Mouse (Mus musculus): ENCODE results near the gene Tmem150a. TPM values are rescaled to one million over a fixed set of nuclear protein-coding genes. Genes with fewer than 3 reads are reported as not detected.

The Tmem150a gene
- polyA plus RNA-seq, 1 experiment, result 8.7 TPM

GRCm38 (mm10) chr6:72374206-72374605, 19.0 kb downstream of the Tmem150a start:
- no peak for TF ChIP-seq CTCF (IDR thresholded peaks at IDR 0.05; ENCODE audit: control insufficient read depth, insufficient read depth, insufficient replicate concordance, low read depth, low read length)
- Histone ChIP-seq H3K27me3 (ENCODE audit: control insufficient read depth, insufficient read depth, low read length) (no peaks in the 10 kb centered on the region), H3K36me3 (ENCODE audit: control insufficient read depth, insufficient read depth, low read length) (no peaks in the 10 kb centered on the region; the same call in 1 of the 2 replicates), H3K4me1 (ENCODE audit: control insufficient read depth, insufficient read depth, low read length) (peaks cover 21% of the 10 kb centered on the region), H3K4me3 (ENCODE audit: control insufficient read depth, low read depth, low read length) (no peak overlapping the region), H3K27ac (ENCODE audit: control insufficient read depth, insufficient read depth, low read depth, low read length) (no peak overlapping the region)

- Histone ChIP-seq H3K4me1 (ENCODE audit: control insufficient read depth, insufficient read depth, low read length) (peaks cover 22% of the 10 kb centered on the region), H3K36me3 (ENCODE audit: control insufficient read depth, insufficient read depth, low read length) (no peaks in the 10 kb centered on the region), H3K4me3 (ENCODE audit: control insufficient read depth, low read depth, low read length) (no peak overlapping the region), H3K27me3 (ENCODE audit: control insufficient read depth, insufficient read depth, low read length) (no peaks in the 10 kb centered on the region), H3K27ac (ENCODE audit: control insufficient read depth, insufficient read depth, low read depth, low read length) (no peak overlapping the region)
- TF ChIP-seq CTCF (IDR thresholded peaks at IDR 0.05; ENCODE audit: control insufficient read depth, insufficient read depth, insufficient replicate concordance, low read depth, low read length), result no peak
- TF ChIP-seq POLR2A (IDR thresholded peaks at IDR 0.05; ENCODE audit: control insufficient read depth, low read depth, low read length), result no peak
Measured at GRCm38 (mm10) chr6:72374820-72375563, 19.7 kb downstream of the Tmem150a start.

GRCm38 (mm10) chr6:72378510-72379234, 23.4 kb downstream of the Tmem150a start:
- Histone ChIP-seq H3K4me3 (ENCODE audit: control insufficient read depth, low read depth, low read length) (no peak overlapping the region), H3K27ac (ENCODE audit: control insufficient read depth, insufficient read depth, low read depth, low read length) (no peak overlapping the region), H3K36me3 (ENCODE audit: control insufficient read depth, insufficient read depth, low read length) (no peaks in the 10 kb centered on the region), H3K27me3 (ENCODE audit: control insufficient read depth, insufficient read depth, low read length) (peaks cover 2% of the 10 kb centered on the region; the same call in 1 of the 2 replicates), H3K4me1 (ENCODE audit: control insufficient read depth, insufficient read depth, low read length) (peaks cover 10% of the 10 kb centered on the region)
- TF ChIP-seq CTCF (IDR thresholded peaks at IDR 0.05; ENCODE audit: control insufficient read depth, insufficient read depth, insufficient replicate concordance, low read depth, low read length) (no peak), POLR2A (IDR thresholded peaks at IDR 0.05; ENCODE audit: control insufficient read depth, low read depth, low read length) (no peak)

GRCm38 (mm10) chr6:72379377-72380130, 24.3 kb downstream of the Tmem150a start:
- TF ChIP-seq CTCF (IDR thresholded peaks at IDR 0.05; ENCODE audit: control insufficient read depth, insufficient read depth, insufficient replicate concordance, low read depth, low read length) (no peak), POLR2A (IDR thresholded peaks at IDR 0.05; ENCODE audit: control insufficient read depth, low read depth, low read length) (no peak)
- H3K4me1 ChIP-seq (ENCODE audit: control insufficient read depth, insufficient read depth, low read length), result peaks cover 10% of the 10 kb centered on the region
- peak overlapping the region; percentile 76 for H3K27ac ChIP-seq (ENCODE audit: control insufficient read depth, insufficient read depth, low read depth, low read length)
- peaks cover 2% of the 10 kb centered on the region; the same call in 1 of the 2 replicates for H3K27me3 ChIP-seq (ENCODE audit: control insufficient read depth, insufficient read depth, low read length)
- H3K36me3 ChIP-seq (ENCODE audit: control insufficient read depth, insufficient read depth, low read length), result no peaks in the 10 kb centered on the region
- H3K4me3 ChIP-seq (ENCODE audit: control insufficient read depth, low read depth, low read length), result peak overlapping the region; percentile 88

- H3K4me1 ChIP-seq (ENCODE audit: control insufficient read depth, insufficient read depth, low read length), result peaks cover 10% of the 10 kb centered on the region
- H3K27ac ChIP-seq (ENCODE audit: control insufficient read depth, insufficient read depth, low read depth, low read length), result peak within 1 kb of the TSS; percentile 76
- no peaks in the 10 kb centered on the region for H3K36me3 ChIP-seq (ENCODE audit: control insufficient read depth, insufficient read depth, low read length)
- peaks cover 2% of the 10 kb centered on the region; the same call in 1 of the 2 replicates for H3K27me3 ChIP-seq (ENCODE audit: control insufficient read depth, insufficient read depth, low read length)
- H3K4me3 ChIP-seq (ENCODE audit: control insufficient read depth, low read depth, low read length), result peak within 1 kb of the TSS; percentile 88
- no peak; the same call in 1 of the 2 replicates for TF ChIP-seq POLR2A (IDR thresholded peaks at IDR 0.05; ENCODE audit: control insufficient read depth, low read depth, low read length)
- no peak for TF ChIP-seq CTCF (IDR thresholded peaks at IDR 0.05; ENCODE audit: control insufficient read depth, insufficient read depth, insufficient replicate concordance, low read depth, low read length)
Measured at GRCm38 (mm10) chr6:72380131-72380770, 25.0 kb downstream of the Tmem150a start, which contains the start of gene Vamp5. TSS of gene Vamp5 (minus strand) at chr6:72380468.

- Histone ChIP-seq H3K27me3 (ENCODE audit: control insufficient read depth, insufficient read depth, low read length) (peaks cover 2% of the 10 kb centered on the region; the same call in 1 of the 2 replicates), H3K36me3 (ENCODE audit: control insufficient read depth, insufficient read depth, low read length) (no peaks in the 10 kb centered on the region), H3K27ac (ENCODE audit: control insufficient read depth, insufficient read depth, low read depth, low read length) (no peak overlapping the region), H3K4me1 (ENCODE audit: control insufficient read depth, insufficient read depth, low read length) (peaks cover 10% of the 10 kb centered on the region), H3K4me3 (ENCODE audit: control insufficient read depth, low read depth, low read length) (no peak overlapping the region)
- TF ChIP-seq POLR2A (IDR thresholded peaks at IDR 0.05; ENCODE audit: control insufficient read depth, low read depth, low read length), result no peak
- no peak for TF ChIP-seq CTCF (IDR thresholded peaks at IDR 0.05; ENCODE audit: control insufficient read depth, insufficient read depth, insufficient replicate concordance, low read depth, low read length)
Measured at GRCm38 (mm10) chr6:72382494-72382893, 27.2 kb downstream of the Tmem150a start.

Data from testis, adult 2 months (tissue).